Mouse (Mus musculus): Measurements from ENCODE around the gene Oxt. TPM values are rescaled to one million over a fixed set of nuclear protein-coding genes. Genes with fewer than 3 reads are reported as not detected.

The Oxt gene
- total and polyA plus RNA-seq, 2 experiments from 2014 or later, result not detected

DNA sequence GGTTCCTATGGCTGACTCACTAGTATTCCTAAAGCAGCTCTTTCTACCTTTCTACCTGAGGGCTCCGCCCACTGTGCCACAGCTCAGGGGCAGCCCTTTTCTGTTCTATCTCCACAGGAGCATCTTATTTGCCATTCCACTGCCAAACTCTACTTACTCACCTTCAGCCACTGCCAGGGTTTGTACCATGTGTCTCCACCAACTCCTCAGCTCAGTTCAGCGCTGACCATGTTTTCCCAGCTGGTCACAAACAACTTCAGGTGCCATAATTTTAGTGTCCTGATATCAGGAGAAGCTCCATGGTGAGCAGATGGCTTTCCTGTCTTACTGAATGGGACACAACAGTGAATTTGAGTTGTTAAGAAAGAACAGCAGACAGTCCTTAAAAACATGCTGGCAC is 18.5 kb upstream of the Oxt start:
- ATAC-seq (ENCODE audit: insufficient read depth, low read depth), result no peak

DNA sequence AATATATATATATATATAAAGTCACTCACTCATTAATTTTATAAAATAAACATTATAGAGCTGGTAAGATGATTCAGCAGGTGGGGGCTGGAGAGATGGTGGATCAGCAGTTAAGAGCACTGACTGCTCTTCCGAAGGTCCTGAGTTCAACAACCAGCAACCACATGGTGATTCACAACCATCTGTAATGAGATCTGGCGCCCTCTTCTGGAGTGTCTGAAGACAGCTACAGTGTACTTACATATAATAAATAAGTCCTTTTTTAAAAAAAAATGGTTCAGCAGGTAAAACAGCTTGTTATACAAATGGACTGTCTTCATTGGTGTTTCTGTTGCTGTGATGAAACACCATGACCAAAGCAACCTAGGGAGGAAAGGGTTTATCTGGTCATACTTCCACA is 18.0 kb upstream of the Oxt start:
- 70% methylated on average over 2 of the region's 2 CpGs for WGBS
- ATAC-seq (ENCODE audit: insufficient read depth, low read depth) (no peak), DNase-seq (ENCODE audit: low spot score) (no peak)

More for the DNA sequence above, 18.5 kb upstream of the Oxt start:
- H3K9me3 ChIP-seq (replicated peaks; ENCODE audit: control insufficient read depth, low read length), result no peaks in the 10 kb centered on the region
- WGBS, result 95% methylated on average over 2 of the region's 2 CpGs
- no peak overlapping the region for H3K9ac ChIP-seq (replicated peaks; ENCODE audit: low read depth, low read length)
- H3K27ac ChIP-seq (ENCODE audit: low read depth), result no peak overlapping the region
- H3K4me2 ChIP-seq (ENCODE audit: low read depth, low read length), result no peak overlapping the region
- TF ChIP-seq EP300 (IDR thresholded peaks at IDR 0.05; ENCODE audit: low read depth) (no peak), CTCF (IDR thresholded peaks at IDR 0.05; ENCODE audit: low read depth) (no peak)
- no peaks in the 10 kb centered on the region for H3K27me3 ChIP-seq (ENCODE audit: control insufficient read depth, insufficient read depth, low read length)
- peaks cover 56% of the 10 kb centered on the region for H3K36me3 ChIP-seq (replicated peaks; ENCODE audit: control insufficient read depth, insufficient read depth, low read length)
- no peaks in the 10 kb centered on the region for H3K4me1 ChIP-seq (ENCODE audit: control insufficient read depth, insufficient read depth)
- no peak for DNase-seq (ENCODE audit: low spot score)
- H3K4me3 ChIP-seq (ENCODE audit: low read depth, low read length), result no peak overlapping the region

DNA sequence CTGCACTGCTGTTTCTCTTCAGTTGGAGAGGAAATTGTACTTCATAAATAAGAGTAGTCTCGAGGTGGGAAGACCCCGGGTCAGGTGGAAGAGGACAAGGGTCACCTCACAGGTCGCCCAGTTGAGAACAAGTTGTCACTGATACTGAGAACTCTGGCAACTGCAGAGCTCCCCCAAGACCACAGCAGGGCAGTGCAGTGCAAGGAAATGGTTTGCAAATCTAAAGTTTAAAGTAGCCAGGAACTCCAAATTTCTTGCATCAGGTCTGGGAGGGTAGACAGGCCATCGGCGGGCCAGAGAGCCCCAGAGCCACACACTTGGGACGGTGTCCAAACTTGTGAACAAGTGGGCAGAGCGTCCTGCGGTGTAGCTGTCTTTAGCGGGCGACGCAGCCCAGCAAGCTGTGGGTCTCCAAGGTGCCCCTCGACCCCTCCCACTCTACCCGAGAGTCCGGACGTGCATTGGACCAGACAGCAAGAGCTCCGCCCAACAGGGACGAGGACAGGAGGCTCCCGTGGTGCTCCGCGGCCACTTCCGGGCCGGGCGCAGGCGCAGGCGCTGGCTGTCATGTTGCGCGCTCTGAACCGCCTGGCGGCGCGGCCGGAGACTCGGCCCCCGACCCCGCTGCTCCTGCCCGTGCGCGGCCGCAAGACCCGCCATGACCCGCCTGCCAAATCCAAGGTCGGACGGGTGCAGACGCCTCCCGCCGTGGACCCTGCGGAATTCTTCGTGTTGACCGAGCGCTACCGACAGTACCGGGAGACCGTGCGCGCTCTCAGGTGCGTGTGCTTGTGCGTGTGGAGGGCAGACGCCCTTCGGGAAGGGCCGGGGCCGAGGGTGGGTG is 12.5 kb upstream of the Oxt start, which contains the start of gene Mrps26:
Gene Mrps26, plus strand, starts transcription at position 531 of the 844 bp plus-strand sequence.
- no peaks in the 10 kb centered on the region for H3K27me3 ChIP-seq (ENCODE audit: control insufficient read depth, insufficient read depth, low read length)
- peak within 1 kb of the TSS; percentile 75 for H3K27ac ChIP-seq (ENCODE audit: low read depth)
- H3K36me3 ChIP-seq (replicated peaks; ENCODE audit: control insufficient read depth, insufficient read depth, low read length), result peaks cover 24% of the 10 kb centered on the region
- peak; percentile 99 for ATAC-seq (ENCODE audit: insufficient read depth, low read depth)
- peak; percentile 97 for DNase-seq (ENCODE audit: low spot score)
- no peaks in the 10 kb centered on the region for H3K9me3 ChIP-seq (replicated peaks; ENCODE audit: control insufficient read depth, low read length)
- under 1% methylated on average over 60 of the region's 61 CpGs for WGBS
- H3K4me2 ChIP-seq (ENCODE audit: low read depth, low read length), result peak within 1 kb of the TSS; percentile 88
- H3K9ac ChIP-seq (replicated peaks; ENCODE audit: low read depth, low read length), result peak within 1 kb of the TSS; percentile 89
- peak within 1 kb of the TSS; percentile 87 for H3K4me3 ChIP-seq (ENCODE audit: low read depth, low read length)
- H3K4me1 ChIP-seq (ENCODE audit: control insufficient read depth, insufficient read depth), result peaks cover 7% of the 10 kb centered on the region; the same call in 1 of the 2 replicates
- TF ChIP-seq CTCF (IDR thresholded peaks at IDR 0.05; ENCODE audit: low read depth), result peak; percentile 47
- no peak for TF ChIP-seq EP300 (IDR thresholded peaks at IDR 0.05; ENCODE audit: low read depth)

More for the DNA sequence above, 18.0 kb upstream of the Oxt start:
- Histone ChIP-seq H3K27me3 (ENCODE audit: control insufficient read depth, insufficient read depth, low read length) (no peaks in the 10 kb centered on the region), H3K27ac (ENCODE audit: low read depth) (no peak overlapping the region), H3K9ac (replicated peaks; ENCODE audit: low read depth, low read length) (no peak overlapping the region), H3K9me3 (replicated peaks; ENCODE audit: control insufficient read depth, low read length) (no peaks in the 10 kb centered on the region), H3K4me3 (ENCODE audit: low read depth, low read length) (no peak overlapping the region), H3K4me2 (ENCODE audit: low read depth, low read length) (no peak overlapping the region), H3K4me1 (ENCODE audit: control insufficient read depth, insufficient read depth) (no peaks in the 10 kb centered on the region), H3K36me3 (replicated peaks; ENCODE audit: control insufficient read depth, insufficient read depth, low read length) (peaks cover 51% of the 10 kb centered on the region)
- TF ChIP-seq EP300 (IDR thresholded peaks at IDR 0.05; ENCODE audit: low read depth) (no peak), CTCF (IDR thresholded peaks at IDR 0.05; ENCODE audit: low read depth) (0 out of 2 replicates have a peak, but pooled peaks have one; percentile 5)

DNA sequence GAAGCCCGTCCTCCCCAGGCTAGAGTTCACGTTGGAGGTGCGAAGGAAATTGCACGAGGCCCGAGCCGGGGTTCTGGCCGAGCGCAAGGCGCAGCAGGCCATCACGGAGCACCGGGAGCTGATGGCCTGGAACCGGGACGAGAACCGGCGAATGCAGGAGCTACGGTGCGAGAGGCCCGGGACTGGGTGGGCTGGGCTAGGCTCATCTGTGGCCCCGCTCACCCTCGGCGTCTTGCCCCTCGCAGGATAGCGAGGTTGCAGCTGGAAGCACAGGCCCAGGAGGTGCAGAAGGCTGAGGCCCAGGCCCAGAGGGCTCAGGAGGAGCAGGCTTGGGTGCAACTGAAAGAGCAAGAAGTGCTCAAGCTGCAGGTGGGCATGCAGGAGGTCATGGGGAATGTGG is 11.9 kb upstream of the Oxt start:
- Histone ChIP-seq H3K27me3 (ENCODE audit: control insufficient read depth, insufficient read depth, low read length) (no peaks in the 10 kb centered on the region), H3K36me3 (replicated peaks; ENCODE audit: control insufficient read depth, insufficient read depth, low read length) (peaks cover 22% of the 10 kb centered on the region), H3K4me2 (ENCODE audit: low read depth, low read length) (peak overlapping the region; percentile 88), H3K4me3 (ENCODE audit: low read depth, low read length) (peak overlapping the region; percentile 87), H3K27ac (ENCODE audit: low read depth) (peak overlapping the region; percentile 71), H3K9me3 (replicated peaks; ENCODE audit: control insufficient read depth, low read length) (no peaks in the 10 kb centered on the region), H3K9ac (replicated peaks; ENCODE audit: low read depth, low read length) (peak overlapping the region; percentile 89), H3K4me1 (ENCODE audit: control insufficient read depth, insufficient read depth) (peaks cover 7% of the 10 kb centered on the region; the same call in 1 of the 2 replicates)
- DNase-seq (ENCODE audit: low spot score) (no peak), ATAC-seq (ENCODE audit: insufficient read depth, low read depth) (peak; percentile 2; the same call in 1 of the 2 replicates)
- TF ChIP-seq CTCF (IDR thresholded peaks at IDR 0.05; ENCODE audit: low read depth), result no peak
- no peak for TF ChIP-seq EP300 (IDR thresholded peaks at IDR 0.05; ENCODE audit: low read depth)
- under 1% methylated on average over 23 of the region's 23 CpGs for WGBS

DNA sequence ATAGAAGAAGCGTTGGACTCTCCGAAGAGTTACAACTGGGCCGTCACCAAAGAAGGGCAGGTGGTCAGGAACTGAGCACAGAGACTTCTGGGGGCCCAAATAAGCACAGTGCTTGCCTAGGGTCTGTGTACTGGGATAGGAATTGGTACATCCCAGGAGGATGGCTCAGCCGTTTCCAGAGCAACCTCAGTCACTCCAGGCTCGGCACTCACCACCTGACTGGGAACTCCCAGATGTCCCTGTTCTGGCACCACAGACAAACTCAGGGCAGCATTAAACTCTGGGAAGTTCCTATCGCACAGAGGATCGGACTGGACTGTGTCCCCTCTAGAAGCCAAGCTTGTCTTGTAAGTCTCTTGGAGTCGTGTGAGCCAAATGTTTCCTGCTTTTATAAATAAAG is 11.0 kb upstream of the Oxt start:
- Histone ChIP-seq H3K27me3 (ENCODE audit: control insufficient read depth, insufficient read depth, low read length) (no peaks in the 10 kb centered on the region), H3K9ac (replicated peaks; ENCODE audit: low read depth, low read length) (0 out of 2 replicates have a peak overlapping the region, but pooled peaks have one; percentile 89), H3K4me3 (ENCODE audit: low read depth, low read length) (no peak overlapping the region), H3K9me3 (replicated peaks; ENCODE audit: control insufficient read depth, low read length) (no peaks in the 10 kb centered on the region), H3K36me3 (replicated peaks; ENCODE audit: control insufficient read depth, insufficient read depth, low read length) (peaks cover 22% of the 10 kb centered on the region), H3K4me1 (ENCODE audit: control insufficient read depth, insufficient read depth) (peaks cover 7% of the 10 kb centered on the region; the same call in 1 of the 2 replicates), H3K4me2 (ENCODE audit: low read depth, low read length) (peak overlapping the region; percentile 88; the same call in 1 of the 2 replicates), H3K27ac (ENCODE audit: low read depth) (no peak overlapping the region)
- ATAC-seq (ENCODE audit: insufficient read depth, low read depth) (no peak), DNase-seq (ENCODE audit: low spot score) (no peak)
- 81% methylated on average over 8 of the region's 8 CpGs for WGBS
- TF ChIP-seq EP300 (IDR thresholded peaks at IDR 0.05; ENCODE audit: low read depth) (no peak), CTCF (IDR thresholded peaks at IDR 0.05; ENCODE audit: low read depth) (no peak)

Measured in heart, postnatal 0 days (tissue).